ENCODE assay signal across 7 mouse cellular contexts in the genomic region with DNA sequence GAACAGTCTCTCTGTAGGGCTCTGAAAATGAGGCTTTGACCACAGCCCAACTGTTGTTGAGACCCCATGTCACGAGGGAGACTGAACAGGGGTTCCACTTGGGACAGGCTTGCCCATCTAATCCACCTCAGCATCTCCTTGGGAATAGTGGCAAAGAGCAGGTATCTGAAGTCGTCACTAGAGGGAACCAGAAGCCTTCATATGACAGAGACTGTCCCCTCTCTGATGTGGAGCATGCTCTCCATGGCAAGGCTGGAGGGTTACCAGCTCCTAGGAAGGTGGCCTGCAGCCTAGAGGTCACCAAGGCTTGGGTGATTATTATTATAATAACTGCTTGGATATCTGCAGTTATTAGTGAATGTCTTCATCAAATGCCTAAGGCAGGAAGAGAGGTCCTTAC.
DNase-seq lines count a peak whose midpoint lies in the region; ATAC-seq lines count a peak whose summit lies in the region.

No protein-coding gene starts in this region.

- 0 out of 2 replicates have a peak, but pooled peaks have one; percentile 35 for ATAC-seq in intestine, embryonic 14.5 days (replicated peaks; ENCODE audit: low FRiP score, low TSS enrichment, low read depth)
- ATAC-seq in monocyte, adult 5-6 weeks (replicated peaks; ENCODE audit: insufficient number of reproducible peaks, low FRiP score, low TSS enrichment, poor library complexity, severe bottlenecking): no peak

- no peak overlapping the region for H3K4me2 ChIP-seq in intestine, embryonic 14.5 days (ENCODE audit: low read length)

- no peak overlapping the region for H3K9ac ChIP-seq in intestine, embryonic 14.5 days (ENCODE audit: low read length)

- no peaks in the 10 kb centered on the region for H3K36me3 ChIP-seq in intestine, embryonic 14.5 days (ENCODE audit: control insufficient read depth, insufficient read depth, low read length)

- no peak overlapping the region for H3K27ac ChIP-seq in intestine, embryonic 14.5 days (ENCODE audit: low read depth)

- 21% methylated on average over 2 of the region's 2 CpGs for WGBS in intestine, embryonic 14.5 days

- 0 out of 2 replicates have a peak, but pooled peaks cover 2% of the 10 kb centered on the region for H3K27me3 ChIP-seq in intestine, embryonic 14.5 days (replicated peaks; ENCODE audit: control insufficient read depth, insufficient read depth, low read length)

- DNase-seq in ovary, postnatal 14 days (ENCODE audit: low spot score): peak; percentile 35
- no peak for DNase-seq in ovary, adult 18-20 months (ENCODE audit: low spot score)
- peak; percentile 52 for DNase-seq in adrenal gland, postnatal 14 days
- DNase-seq in embryo, embryonic 11 days: peak; percentile 73
- no peak for DNase-seq in intestine, embryonic 14.5 days (ENCODE audit: low spot score)
- DNase-seq in lung, postnatal 25 days (ENCODE audit: low spot score): peak; percentile 46

- peaks cover 4% of the 10 kb centered on the region for H3K4me1 ChIP-seq in intestine, embryonic 14.5 days (replicated peaks; ENCODE audit: control insufficient read depth, insufficient read depth, low read length)

- H3K9me3 ChIP-seq in intestine, embryonic 14.5 days (ENCODE audit: control insufficient read depth, low read length): no peaks in the 10 kb centered on the region

- no peak overlapping the region for H3K4me3 ChIP-seq in intestine, embryonic 14.5 days (ENCODE audit: low read depth, low read length)

Comparison
In these comparisons a context has a peak if more than half of its experiments do, and no peak if none do; other contexts are left out.
1. DNase-seq: peak in ovary, postnatal 14 days (single experiment), adrenal gland, postnatal 14 days (single experiment), embryo, embryonic 11 days (single experiment) and lung, postnatal 25 days (single experiment); none in ovary, adult 18-20 months (single experiment) and intestine, embryonic 14.5 days (single experiment).